Mouse (Mus musculus) olfactory bulb, adult 2 months (tissue): ENCODE measurements at regions not wholly inside any gene's neighbourhood (a gene's known extent, or its start where the extent isn't known, plus 50 kb on each side); places are given as distances from the start of the nearest gene placed in this dataset.

Experiments
- CTCF ChIP-seq: fragments of 200-500 bp; IDR thresholded peaks from 2 replicates; pipeline ENCODE4 v1.5.1; 2012; ENCODE audit warnings: low read depth, mild to moderate bottlenecking, low read length, moderate library complexity; ENCODE audit not compliant: insufficient read depth
- POLR2A ChIP-seq: fragments of 200-500 bp; IDR thresholded peaks from 2 replicates; pipeline ENCODE4 v1.6.1; 2012; ENCODE audit warnings: mild to moderate bottlenecking, low read depth, low read length, moderate library complexity; ENCODE audit not compliant: insufficient read depth

- TF ChIP-seq POLR2A (no peak), CTCF (no peak)
These were observed 68.1 kb downstream of the Efnb1 start for GRCm38 (mm10) chrX:99204077-99204476.
